Mouse (Mus musculus) heart, embryonic 10.5 days (tissue): ENCODE measurements around the gene Batf3. TPM values are rescaled to one million over a fixed set of nuclear protein-coding genes. Genes with fewer than 3 reads are reported as not detected.

ENCODE experiments used
- DNase-seq: peaks from one replicate; pipeline ENCODE4 v3.0.0-alpha.2; 2017; ENCODE audit warnings: low spot score
- H3K27ac ChIP-seq: fragments of 300-500 bp; sonication (generic); 2 replicates; pipeline ENCODE4 v1.5.1; 2016; ENCODE audit warnings: mild to moderate bottlenecking
- H3K27me3 ChIP-seq: fragments of 300-500 bp; sonication (generic); 2 replicates; pipeline ENCODE4 v1.6.1; 2016; ENCODE audit warnings: mild to moderate bottlenecking; ENCODE audit not compliant: poor library complexity, insufficient read depth, severe bottlenecking
- H3K36me3 ChIP-seq: fragments of 300-500 bp; sonication (generic); 2 replicates; pipeline ENCODE4 v1.6.1; 2016; ENCODE audit warnings: mild to moderate bottlenecking, moderate library complexity
- H3K4me1 ChIP-seq: fragments of 300-500 bp; sonication (generic); 2 replicates; pipeline ENCODE4 v1.6.1; 2016; ENCODE audit warnings: mild to moderate bottlenecking
- H3K4me3 ChIP-seq: fragments of 300-500 bp; sonication (generic); 2 replicates; pipeline ENCODE4 v1.5.1; 2016; ENCODE audit warnings: mild to moderate bottlenecking, moderate library complexity
- H3K9me3 ChIP-seq: fragments of 300-500 bp; sonication (generic); 2 replicates; pipeline ENCODE4 v1.6.1; 2016; ENCODE audit warnings: mild to moderate bottlenecking, moderate library complexity
- WGBS: fragments of 180-500 bp; shearing (Covaris S2); methylation state at CpG from one replicate; pipeline ENCODE4 v1.1.7; 2016; 5-methylcytosine and 5-hydroxymethylcytosine counted together
- polyA plus RNA-seq: library from polyadenylated mRNA; unstranded; fragments of >200 nt; fragmentation: Nextera tagmentation; extraction: Ambion mirVana; gene quantifications from 2 replicates; pipeline ENCODE4 v1.2.1, GENCODE M21; 2016

The Batf3 gene
- 4.8 and 7.9 TPM in 2 replicates for polyA plus RNA-seq

DNA sequence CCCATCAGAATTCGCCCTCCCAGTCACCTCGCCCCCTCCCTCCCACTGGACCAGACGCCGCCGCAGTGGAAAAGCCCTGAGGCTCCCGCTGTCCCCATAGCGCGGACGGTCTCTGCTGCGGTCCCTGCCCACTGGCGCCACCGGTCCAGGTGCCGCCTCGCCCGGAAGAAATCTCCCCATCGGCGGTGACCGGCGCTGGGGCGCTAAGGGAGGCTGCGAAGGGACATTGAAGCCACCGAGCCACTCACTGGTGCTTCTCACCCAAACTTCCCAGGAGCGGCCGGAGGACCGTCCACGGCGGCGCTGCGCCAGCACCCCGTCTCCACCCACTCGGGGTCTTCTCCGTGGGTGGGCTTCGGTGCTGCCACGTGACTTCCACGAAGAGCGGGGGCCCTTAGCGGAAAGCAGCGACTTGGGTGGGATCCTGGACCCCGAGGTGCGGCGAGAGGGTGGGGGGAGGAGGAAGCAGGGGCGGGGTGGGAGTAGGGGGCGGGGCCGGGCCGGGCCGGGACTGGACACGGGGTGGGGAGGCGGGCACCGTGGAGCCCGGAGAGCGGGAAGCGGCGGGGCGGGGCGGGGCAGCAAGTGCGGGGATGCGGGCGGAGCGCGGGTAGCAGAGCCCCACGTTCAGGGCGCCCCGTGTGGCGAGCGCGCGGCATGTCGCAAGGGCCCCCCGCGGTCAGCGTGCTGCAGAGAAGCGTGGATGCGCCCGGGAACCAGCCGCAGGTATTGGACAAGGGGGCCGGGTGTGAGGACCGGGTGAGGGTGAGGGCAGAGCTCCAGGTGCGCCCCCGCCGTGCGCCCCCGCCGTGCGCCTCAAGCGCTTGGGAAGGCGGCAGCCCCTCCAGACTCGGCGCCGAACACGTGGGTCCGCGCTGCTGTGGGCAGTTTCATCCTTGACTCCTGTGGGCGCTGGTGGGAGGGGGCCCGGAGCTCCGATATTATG lies at the start of gene Batf3:
Batf3 (plus strand) TSS at position 46 of the 946 bp plus-strand sequence.
- under 1% methylated on average over 84 of the region's 95 CpGs for WGBS
- H3K27me3 ChIP-seq = peaks cover 40% of the 10 kb centered on the region
- no peaks in the 10 kb centered on the region for H3K9me3 ChIP-seq
- peak within 1 kb of the TSS; percentile 78 for H3K27ac ChIP-seq
- peaks cover 26% of the 10 kb centered on the region for H3K4me1 ChIP-seq
- H3K4me3 ChIP-seq = peak within 1 kb of the TSS; percentile 74
- no peaks in the 10 kb centered on the region for H3K36me3 ChIP-seq
- no peak for DNase-seq

DNA sequence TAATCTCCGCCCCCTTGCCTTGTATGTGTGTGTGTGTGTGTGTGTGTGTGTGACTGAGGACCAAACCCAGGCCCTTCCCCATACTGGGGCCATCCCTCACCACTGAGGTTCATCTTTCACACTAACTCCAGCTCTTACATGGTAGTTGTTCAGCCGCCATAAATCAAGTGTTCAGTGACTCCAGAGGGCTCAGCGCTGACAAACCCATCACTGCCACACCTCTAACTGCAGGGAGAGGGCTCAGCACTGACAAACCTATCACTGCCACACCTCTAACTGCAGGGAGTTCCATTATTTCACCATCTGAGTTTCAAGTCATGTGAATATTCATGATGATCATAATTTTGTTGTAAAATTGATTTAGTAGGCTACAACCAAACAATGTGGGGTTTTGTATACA lies 44.1 kb upstream of the Batf3 start:
- 63% methylated on average over 3 of the region's 3 CpGs for WGBS
- Histone ChIP-seq H3K9me3 (no peaks in the 10 kb centered on the region), H3K27me3 (no peaks in the 10 kb centered on the region), H3K4me1 (peaks cover 6% of the 10 kb centered on the region; the same call in 1 of the 2 replicates), H3K36me3 (peaks cover 4% of the 10 kb centered on the region; the same call in 1 of the 2 replicates), H3K4me3 (no peak overlapping the region), H3K27ac (no peak overlapping the region)
- DNase-seq = no peak

- H3K27ac ChIP-seq = peak overlapping the region; percentile 43; the same call in 1 of the 2 replicates
- H3K4me3 ChIP-seq = no peak overlapping the region
- peaks cover 6% of the 10 kb centered on the region; the same call in 1 of the 2 replicates for H3K4me1 ChIP-seq
- no peaks in the 10 kb centered on the region for H3K9me3 ChIP-seq
- WGBS = 58% methylated on average over 8 of the region's 8 CpGs
- H3K36me3 ChIP-seq = peaks cover 5% of the 10 kb centered on the region; the same call in 1 of the 2 replicates
- no peaks in the 10 kb centered on the region for H3K27me3 ChIP-seq
- peak; percentile 90 for DNase-seq
These were observed 42.6 kb upstream of the Batf3 start for GRCm38 (mm10) chr1:191054870-191055532.

DNA sequence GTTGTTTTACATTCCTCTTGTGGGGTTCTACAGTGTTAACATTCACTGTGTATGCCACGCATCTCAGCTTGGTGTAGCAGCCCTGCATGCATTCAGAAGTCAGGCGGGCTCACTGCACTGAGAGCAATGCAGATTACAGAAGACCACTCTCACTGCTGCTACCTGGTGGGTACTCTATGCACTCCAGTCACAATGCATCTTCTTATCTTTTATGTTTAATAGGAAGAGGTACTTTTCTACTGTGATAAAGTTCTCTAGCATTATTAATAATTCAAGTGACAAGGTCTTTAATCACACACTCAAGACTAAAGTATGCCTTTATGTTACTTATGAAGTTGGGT lies 42.1 kb upstream of the Batf3 start:
- H3K36me3 ChIP-seq = peaks cover 5% of the 10 kb centered on the region; the same call in 1 of the 2 replicates
- H3K4me1 ChIP-seq = peaks cover 6% of the 10 kb centered on the region; the same call in 1 of the 2 replicates
- WGBS = 44% methylated on average over 2 of the region's 2 CpGs
- H3K4me3 ChIP-seq = no peak overlapping the region
- no peaks in the 10 kb centered on the region for H3K9me3 ChIP-seq
- no peak overlapping the region for H3K27ac ChIP-seq
- H3K27me3 ChIP-seq = no peaks in the 10 kb centered on the region
- DNase-seq = no peak

GRCm38 (mm10) chr1:191057461-191057860 lies 40.2 kb upstream of the Batf3 start:
- 54% methylated on average over 3 of the region's 3 CpGs for WGBS
- peaks cover 5% of the 10 kb centered on the region; the same call in 1 of the 2 replicates for H3K36me3 ChIP-seq
- no peak for DNase-seq
- H3K9me3 ChIP-seq = no peaks in the 10 kb centered on the region
- no peak overlapping the region for H3K27ac ChIP-seq
- peaks cover 14% of the 10 kb centered on the region; the same call in 1 of the 2 replicates for H3K4me1 ChIP-seq
- H3K4me3 ChIP-seq = no peak overlapping the region
- no peaks in the 10 kb centered on the region for H3K27me3 ChIP-seq

- peak overlapping the region; percentile 95 for H3K27ac ChIP-seq
- no peak for DNase-seq
These were observed 35.3 kb upstream of the Batf3 start for GRCm38 (mm10) chr1:191062241-191062780.

DNA sequence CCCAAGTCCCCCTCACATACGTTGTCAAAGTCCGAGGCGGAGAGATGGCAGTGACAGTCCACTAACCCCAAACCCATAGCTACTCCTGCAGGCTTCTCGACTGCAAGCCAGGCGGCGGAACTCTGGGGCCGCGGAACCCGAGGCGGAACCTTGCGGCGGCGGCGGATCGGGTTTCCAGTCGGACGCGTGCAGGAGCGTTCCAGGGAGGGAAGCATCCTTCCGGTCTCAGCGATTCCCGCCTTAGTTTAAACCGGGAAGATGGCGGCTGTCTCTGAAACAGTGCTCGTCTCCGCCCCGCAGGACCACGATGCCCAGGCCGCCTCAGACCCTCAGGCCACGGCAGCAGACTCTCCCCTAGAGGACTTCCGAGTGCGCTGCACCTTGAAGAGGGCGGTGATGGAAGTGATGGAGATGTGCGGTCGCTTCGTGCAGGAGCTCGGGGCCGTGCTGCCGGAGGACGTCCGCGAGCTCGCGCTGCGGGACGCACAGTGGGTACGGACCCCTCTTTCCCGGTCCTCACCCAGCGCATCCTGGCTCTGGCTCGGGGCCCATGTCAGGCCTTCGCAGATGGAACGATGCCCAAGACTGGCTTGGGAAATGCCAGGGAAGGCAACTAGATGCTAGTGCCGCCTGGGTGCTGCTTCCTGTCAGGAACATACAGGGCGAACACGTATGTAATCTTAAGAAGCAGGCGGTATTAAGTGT lies 34.7 kb upstream of the Batf3 start, which contains the start of the genes Tatdn3 and Nsl1:
Tatdn3 (minus strand) TSS at position 152 of the 705 bp plus-strand sequence.
Nsl1 (plus strand) TSS at position 232 of the 705 bp plus-strand sequence.
- no peaks in the 10 kb centered on the region for H3K27me3 ChIP-seq
- H3K36me3 ChIP-seq = peaks cover 35% of the 10 kb centered on the region
- DNase-seq = peak; percentile 92
- no peaks in the 10 kb centered on the region for H3K9me3 ChIP-seq
- peak within 1 kb of the TSS; percentile 95 for H3K27ac ChIP-seq
- peaks cover 20% of the 10 kb centered on the region for H3K4me1 ChIP-seq
- peak within 1 kb of the TSS; percentile 92 for H3K4me3 ChIP-seq
- WGBS = under 1% methylated on average over 56 of the region's 56 CpGs

More at GRCm38 (mm10) chr1:191062241-191062780, 35.3 kb upstream of the Batf3 start:
- Histone ChIP-seq H3K9me3 (no peaks in the 10 kb centered on the region), H3K4me3 (peak overlapping the region; percentile 92), H3K36me3 (peaks cover 30% of the 10 kb centered on the region), H3K4me1 (peaks cover 22% of the 10 kb centered on the region), H3K27me3 (no peaks in the 10 kb centered on the region)
- WGBS = 8% methylated on average over 15 of the region's 15 CpGs

GRCm38 (mm10) chr1:191063700-191064099 lies 33.9 kb upstream of the Batf3 start:
- no peaks in the 10 kb centered on the region for H3K27me3 ChIP-seq
- H3K27ac ChIP-seq = peak overlapping the region; percentile 95
- WGBS = 60% methylated on average over 9 of the region's 9 CpGs

DNA sequence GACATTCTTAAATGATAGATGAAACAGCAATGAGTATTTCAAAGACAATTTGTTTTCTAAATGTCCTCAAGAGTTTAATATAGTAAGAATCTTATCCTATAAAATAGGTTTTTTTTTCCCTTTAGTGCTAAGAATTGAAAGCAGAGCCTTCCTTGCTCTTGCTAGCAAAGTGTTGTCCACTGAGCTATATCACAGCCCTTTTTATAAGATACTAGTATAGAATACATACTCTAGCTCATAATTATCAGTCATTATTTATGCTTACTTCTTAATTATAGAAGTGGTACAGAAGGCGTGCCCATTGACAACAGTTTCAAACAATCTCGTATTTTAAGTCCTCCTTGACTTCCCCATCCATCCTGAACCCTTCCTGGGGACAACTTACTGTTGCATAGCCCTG lies 33.1 kb upstream of the Batf3 start:
- Histone ChIP-seq H3K27ac (no peak overlapping the region), H3K4me3 (no peak overlapping the region), H3K27me3 (no peaks in the 10 kb centered on the region), H3K9me3 (no peaks in the 10 kb centered on the region), H3K4me1 (peaks cover 16% of the 10 kb centered on the region), H3K36me3 (peaks cover 46% of the 10 kb centered on the region)
- DNase-seq = no peak
- WGBS = 80% methylated on average over 2 of the region's 2 CpGs

More at GRCm38 (mm10) chr1:191063700-191064099, 33.9 kb upstream of the Batf3 start:
- no peak for DNase-seq
- Histone ChIP-seq H3K36me3 (peaks cover 37% of the 10 kb centered on the region), H3K4me3 (peak overlapping the region; percentile 92), H3K9me3 (no peaks in the 10 kb centered on the region), H3K4me1 (peaks cover 16% of the 10 kb centered on the region)

GRCm38 (mm10) chr1:191065188-191065587 lies 32.5 kb upstream of the Batf3 start:
- no peaks in the 10 kb centered on the region for H3K27me3 ChIP-seq
- peaks cover 16% of the 10 kb centered on the region for H3K4me1 ChIP-seq
- H3K27ac ChIP-seq = no peak overlapping the region
- H3K36me3 ChIP-seq = peaks cover 52% of the 10 kb centered on the region
- no peaks in the 10 kb centered on the region for H3K9me3 ChIP-seq
- 85% methylated on average over 4 of the region's 4 CpGs for WGBS
- no peak overlapping the region for H3K4me3 ChIP-seq
- DNase-seq = no peak

GRCm38 (mm10) chr1:191068377-191068776 lies 29.3 kb upstream of the Batf3 start:
- 70% methylated on average over 5 of the region's 5 CpGs for WGBS
- H3K4me3 ChIP-seq = no peak overlapping the region
- DNase-seq = no peak
- peaks cover 7% of the 10 kb centered on the region for H3K4me1 ChIP-seq
- H3K9me3 ChIP-seq = no peaks in the 10 kb centered on the region
- H3K27ac ChIP-seq = no peak overlapping the region; the same call in 1 of the 2 replicates
- H3K27me3 ChIP-seq = no peaks in the 10 kb centered on the region
- peaks cover 84% of the 10 kb centered on the region for H3K36me3 ChIP-seq

GRCm38 (mm10) chr1:191070259-191070658 lies 27.4 kb upstream of the Batf3 start:
- Histone ChIP-seq H3K4me3 (no peak overlapping the region), H3K9me3 (no peaks in the 10 kb centered on the region), H3K36me3 (peaks cover 96% of the 10 kb centered on the region), H3K4me1 (no peaks in the 10 kb centered on the region), H3K27ac (no peak overlapping the region), H3K27me3 (no peaks in the 10 kb centered on the region)
- 85% methylated on average over 4 of the region's 4 CpGs for WGBS
- no peak for DNase-seq
